Mouse (Mus musculus): ENCODE data around the gene Smarcb1.

GRCm38 (mm10) chr10:75856976-75857375 is 64.4 kb downstream of the Smarcb1 start:
- TF ChIP-seq CHD2 (IDR thresholded peaks at IDR 0.05; ENCODE audit: low read depth, low read length): no peak
- TF ChIP-seq ZC3H11A (IDR thresholded peaks at IDR 0.05; ENCODE audit: borderline replicate concordance, low read depth, low read length): no peak
- no peak for TF ChIP-seq HCFC1 (IDR thresholded peaks at IDR 0.05; ENCODE audit: borderline replicate concordance, insufficient read depth, low read length)
- TF ChIP-seq ZNF384 (IDR thresholded peaks at IDR 0.05; ENCODE audit: low read depth, low read length): no peak

Data from ES-E14 (cell line).